Mouse (Mus musculus): ENCODE results near the gene Krtap1-3. TPM values are rescaled to one million over a fixed set of nuclear protein-coding genes. Genes with fewer than 3 reads are reported as not detected.
"Not testable (repeated sequence)": the region's sequence is repeated elsewhere in the genome, so short reads cannot be mapped to it uniquely, and the experiment has no call there.

Krtap1-3 gene
- total RNA-seq (2015; ENCODE audit: low replicate concordance) (not detected in 2 replicates), total RNA-seq (2017; ENCODE audit: low replicate concordance) (not detected in 2 replicates)

GRCm38 (mm10) chr11:99590981-99591380 is at the start of gene Krtap1-3:
Gene Krtap1-3 (minus strand): TSS chr11:99591339.
- ATAC-seq (replicated peaks; ENCODE audit: low FRiP score, poor library complexity, severe bottlenecking): no peak

DNA sequence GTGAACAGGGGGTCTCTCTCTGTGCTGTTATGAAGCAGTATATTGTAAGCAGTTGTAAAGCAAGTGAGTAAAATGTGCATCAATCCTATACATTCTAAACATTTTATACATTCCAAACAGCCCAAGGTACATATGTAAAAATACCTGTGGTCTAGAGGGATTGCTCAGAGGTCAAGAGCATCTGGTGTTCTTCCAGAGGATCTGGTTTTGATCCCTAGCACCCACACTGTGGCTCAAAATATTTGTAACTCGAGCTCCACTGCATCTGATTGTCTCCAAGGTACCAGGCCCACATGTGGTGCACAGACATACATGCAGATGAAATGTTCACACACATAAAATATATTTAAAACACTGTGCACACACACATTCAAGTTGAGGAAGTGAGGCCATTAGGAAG is 49.8 kb upstream of the Krtap1-3 start:
- no peak for ATAC-seq (replicated peaks; ENCODE audit: low FRiP score, poor library complexity, severe bottlenecking)

DNA sequence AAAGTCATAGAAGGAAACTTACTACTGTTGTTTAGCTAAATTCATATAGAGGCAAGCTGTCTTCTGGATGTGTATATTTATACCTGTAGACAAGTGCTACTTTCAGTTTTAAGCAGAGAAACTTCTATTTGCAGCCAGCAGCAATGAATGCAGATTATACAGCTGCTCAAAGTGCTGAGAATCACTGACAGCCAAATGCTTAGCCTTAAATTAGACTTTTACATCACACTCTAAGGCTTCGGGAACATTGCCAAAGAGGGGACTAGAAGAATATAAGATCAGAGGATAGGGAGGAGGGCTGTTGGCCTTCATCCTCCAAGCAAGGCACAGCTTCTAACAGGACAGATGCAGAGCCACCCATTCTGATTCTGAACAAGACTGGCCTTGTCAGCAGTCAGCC is 45.9 kb upstream of the Krtap1-3 start:
- no peak for ATAC-seq (replicated peaks; ENCODE audit: low FRiP score, poor library complexity, severe bottlenecking)

DNA sequence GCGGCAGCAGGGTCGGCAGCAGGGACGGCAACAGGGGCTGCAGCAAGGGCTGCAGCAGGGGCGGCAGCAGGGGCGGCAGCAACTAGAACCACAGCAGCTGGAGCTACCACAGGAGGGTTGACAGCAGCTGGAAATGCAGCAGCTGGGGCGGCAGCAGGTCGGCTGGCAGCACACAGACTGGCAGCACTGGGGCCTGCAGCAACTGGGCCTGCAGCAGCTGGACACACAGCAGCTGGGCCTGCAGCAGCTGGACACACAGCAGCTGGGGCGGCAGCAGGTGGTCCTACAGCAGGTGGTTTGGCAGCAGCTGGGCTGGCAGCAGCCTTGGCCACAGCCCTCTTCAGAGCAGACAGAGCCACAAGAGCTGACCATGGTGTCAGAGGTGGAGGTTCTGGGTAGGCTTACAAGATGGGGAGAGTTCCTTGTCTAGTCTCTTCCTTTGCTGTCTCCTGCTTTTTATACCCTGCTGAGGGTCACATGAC is 43.6 kb upstream of the Krtap1-3 start, which contains the start of gene Krtap4-2:
Gene Krtap4-2, minus strand, starts transcription at position 432 of the 482 bp plus-strand sequence.
- ATAC-seq (replicated peaks; ENCODE audit: low FRiP score, poor library complexity, severe bottlenecking): no peak

DNA sequence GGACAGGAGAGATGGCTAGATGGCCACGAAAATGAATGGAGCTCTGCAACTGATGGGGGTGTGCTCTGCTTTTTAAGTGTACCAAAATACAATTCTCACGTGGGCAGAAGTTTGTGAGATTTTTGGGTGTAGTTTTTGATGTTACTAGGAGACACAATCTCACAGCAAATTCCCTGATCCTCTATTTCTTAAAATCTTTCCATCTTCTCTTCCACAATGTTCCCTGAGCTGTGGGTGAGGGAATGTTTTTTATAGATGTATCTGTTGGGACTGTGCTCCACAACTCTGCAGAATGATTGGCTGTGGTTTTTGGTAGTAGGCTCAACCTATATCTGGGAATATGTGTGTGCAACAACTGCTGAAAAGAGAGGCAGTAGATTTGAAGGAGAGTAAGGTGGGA is 42.2 kb upstream of the Krtap1-3 start:
- no peak for ATAC-seq (replicated peaks; ENCODE audit: low FRiP score, poor library complexity, severe bottlenecking)

DNA sequence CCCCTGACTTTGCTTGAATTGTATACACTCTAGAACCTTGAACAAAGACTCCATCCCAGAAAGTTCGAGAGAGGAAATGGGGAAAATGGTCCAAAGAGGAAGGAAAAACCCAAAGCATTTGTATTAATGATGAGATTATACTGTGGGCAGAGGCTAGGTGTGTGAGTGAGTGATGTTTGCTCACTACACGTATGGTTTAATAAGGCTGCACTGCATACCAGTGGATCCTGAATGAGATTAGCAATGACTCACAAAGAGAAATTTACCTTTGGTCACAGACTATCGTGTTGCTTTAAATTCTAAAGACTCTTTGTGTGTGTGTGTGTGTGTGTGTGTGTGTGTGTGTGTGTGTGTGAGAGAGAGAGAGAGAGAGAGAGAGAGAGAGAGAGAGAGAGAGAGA is 39.8 kb upstream of the Krtap1-3 start:
- no peak for ATAC-seq (replicated peaks; ENCODE audit: low FRiP score, poor library complexity, severe bottlenecking)

DNA sequence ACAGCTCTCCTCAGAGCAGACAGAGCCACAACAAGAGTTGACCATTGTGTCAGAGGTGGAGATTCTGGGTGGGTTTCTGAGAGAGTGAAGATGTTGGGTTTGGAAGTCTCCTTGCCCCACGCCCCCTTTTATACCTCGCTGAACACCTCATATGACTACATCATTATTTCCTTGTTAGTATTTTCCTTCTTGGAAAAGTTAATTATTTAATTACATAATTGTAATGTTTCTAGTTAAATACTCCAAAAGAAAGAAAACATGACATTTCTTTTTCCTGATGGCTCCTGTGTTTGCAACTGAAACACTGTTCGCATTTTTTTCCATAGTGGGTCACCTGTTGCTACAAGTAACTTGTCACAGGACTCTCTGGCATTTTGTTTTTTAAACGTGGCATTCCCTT is 37.0 kb upstream of the Krtap1-3 start, which contains the start of gene Krtap4-1:
Gene Krtap4-1, minus strand, starts transcription at position 101 of the 400 bp plus-strand sequence.
- ATAC-seq (replicated peaks; ENCODE audit: low FRiP score, poor library complexity, severe bottlenecking): no peak

DNA sequence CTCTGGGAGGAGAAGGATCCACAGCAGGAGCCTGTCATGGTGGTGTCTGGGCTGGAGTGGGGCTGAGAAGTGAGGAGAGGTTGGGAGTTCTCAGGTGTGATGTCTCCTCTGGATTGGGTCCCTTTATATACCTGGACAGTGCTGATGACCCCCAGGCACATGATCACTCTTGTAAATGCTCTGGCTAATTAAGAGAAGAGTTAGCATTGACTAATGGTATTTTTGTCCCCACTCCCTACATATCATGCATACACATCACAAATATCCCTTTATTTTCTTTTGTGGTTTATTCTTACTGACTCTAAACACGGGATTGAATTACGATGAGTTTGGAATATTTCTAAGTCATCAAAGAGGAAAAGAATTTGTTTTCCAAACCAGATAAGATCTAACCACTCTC is 29.2 kb upstream of the Krtap1-3 start, which contains the start of gene Gm11562:
Gene Gm11562, minus strand, starts transcription at position 101 of the 400 bp plus-strand sequence.
- no peak for ATAC-seq (replicated peaks; ENCODE audit: low FRiP score, poor library complexity, severe bottlenecking)

- no peak for ATAC-seq (replicated peaks; ENCODE audit: low FRiP score, poor library complexity, severe bottlenecking)
These were observed 23.7 kb upstream of the Krtap1-3 start, which contains the start of gene Krtap2-4 for GRCm38 (mm10) chr11:99614796-99615363. Gene Krtap2-4 (minus strand): TSS chr11:99614846.

DNA sequence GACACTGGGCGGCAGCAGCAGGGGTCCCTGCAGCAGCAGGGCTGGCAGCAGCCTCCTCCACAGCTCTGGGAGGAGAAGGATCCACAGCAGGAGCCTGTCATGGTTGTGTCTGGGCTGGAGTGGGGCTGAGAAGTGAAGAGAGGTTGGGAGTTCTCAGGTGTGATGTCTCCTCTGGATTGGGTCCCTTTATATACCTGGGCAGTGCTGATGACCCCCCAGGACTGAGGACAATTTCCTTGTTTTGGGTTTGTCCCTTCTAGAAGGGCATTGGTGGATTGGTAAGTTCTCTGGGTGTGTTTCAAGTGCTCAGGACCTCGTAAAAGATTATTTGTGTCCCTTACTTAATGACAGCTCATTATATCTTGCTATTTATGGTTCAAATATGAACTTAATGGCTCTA is 18.9 kb upstream of the Krtap1-3 start, which contains the start of gene Gm11937:
Gene Gm11937, minus strand, starts transcription at position 101 of the 400 bp plus-strand sequence.
- not testable (repeated sequence) for ATAC-seq (replicated peaks; ENCODE audit: low FRiP score, poor library complexity, severe bottlenecking)

DNA sequence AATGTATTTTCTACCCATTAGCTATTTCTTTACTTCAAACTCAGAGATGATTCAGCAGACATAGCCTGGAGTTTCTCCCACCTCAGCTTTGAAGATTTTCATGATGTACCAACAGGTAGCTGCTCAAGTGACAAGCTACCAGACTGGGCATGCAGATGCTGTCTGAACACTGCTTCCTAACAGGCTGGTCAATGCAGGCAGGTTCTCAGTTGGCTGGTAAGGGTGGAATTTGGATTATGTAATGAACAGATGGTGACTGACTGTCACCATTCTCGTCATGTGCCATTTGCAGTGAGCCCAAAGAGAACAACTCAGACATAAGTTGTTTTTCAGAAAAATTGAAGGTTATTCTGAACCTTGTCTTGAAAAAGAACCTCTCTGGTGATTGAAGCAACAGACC is 18.0 kb upstream of the Krtap1-3 start:
- no peak for ATAC-seq (replicated peaks; ENCODE audit: low FRiP score, poor library complexity, severe bottlenecking)

- not testable (repeated sequence) for ATAC-seq (replicated peaks; ENCODE audit: low FRiP score, poor library complexity, severe bottlenecking)
These were observed 12.1 kb upstream of the Krtap1-3 start, which contains the start of gene Gm11938 for GRCm38 (mm10) chr11:99603208-99603607. Gene Gm11938 (minus strand): TSS chr11:99603308.

- not testable (repeated sequence) for ATAC-seq (replicated peaks; ENCODE audit: low FRiP score, poor library complexity, severe bottlenecking)
These were observed 6.6 kb upstream of the Krtap1-3 start, which contains the start of gene Krtap9-3 for GRCm38 (mm10) chr11:99597742-99598141. Gene Krtap9-3 (minus strand): TSS chr11:99598105.

DNA sequence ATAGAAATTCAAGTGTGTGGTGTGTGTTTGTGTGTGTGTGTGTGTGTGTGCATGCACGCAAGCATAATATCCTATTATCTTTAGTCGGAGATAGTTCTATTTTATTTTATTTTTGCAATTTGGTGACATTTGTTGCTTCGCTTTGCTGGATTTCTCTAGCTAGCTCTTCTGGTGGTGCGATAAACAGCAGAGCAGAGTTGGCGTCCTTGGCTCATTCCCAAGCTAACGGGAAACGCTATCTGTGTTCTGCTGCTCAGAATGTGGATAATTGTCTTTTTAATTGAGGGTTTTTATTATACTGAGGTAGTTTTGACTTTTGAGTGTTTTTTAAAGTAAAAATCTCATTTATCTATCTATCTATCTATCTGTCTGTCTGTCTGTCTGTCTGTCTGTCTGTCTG is 6.0 kb downstream of the Krtap1-3 start:
- no peak for ATAC-seq (replicated peaks; ENCODE audit: low FRiP score, poor library complexity, severe bottlenecking)

- no peak for ATAC-seq (replicated peaks; ENCODE audit: low FRiP score, poor library complexity, severe bottlenecking)
These were observed 7.9 kb downstream of the Krtap1-3 start, which contains the start of gene Krtap1-4 for GRCm38 (mm10) chr11:99583245-99583704. Gene Krtap1-4 (minus strand): TSS chr11:99583654.

DNA sequence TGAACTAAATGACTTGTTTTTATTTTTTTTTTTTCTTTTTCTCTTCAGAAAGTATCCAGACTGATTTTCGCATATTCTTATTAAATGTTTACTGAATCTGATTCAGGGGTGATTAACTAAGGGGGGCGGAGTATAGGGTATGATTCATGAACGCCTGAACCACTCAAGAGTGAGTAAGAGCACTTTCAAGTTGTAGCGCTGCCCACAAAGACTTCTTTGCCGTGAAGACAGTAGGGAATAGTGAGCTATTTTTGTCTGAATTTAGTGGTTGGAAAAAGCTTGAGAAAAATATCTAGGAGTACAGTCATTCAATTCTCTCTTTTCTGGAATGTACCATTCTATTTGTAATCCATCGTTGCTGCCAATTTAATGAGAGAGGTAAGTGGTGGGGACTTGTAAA is 9.6 kb downstream of the Krtap1-3 start:
- ATAC-seq (replicated peaks; ENCODE audit: low FRiP score, poor library complexity, severe bottlenecking): no peak

GRCm38 (mm10) chr11:99581051-99581450 is 10.1 kb downstream of the Krtap1-3 start:
- ATAC-seq (replicated peaks; ENCODE audit: low FRiP score, poor library complexity, severe bottlenecking): no peak

- no peak for ATAC-seq (replicated peaks; ENCODE audit: low FRiP score, poor library complexity, severe bottlenecking)
These were observed 10.5 kb downstream of the Krtap1-3 start, which contains the start of gene Krtap1-5 for GRCm38 (mm10) chr11:99580636-99581035. Gene Krtap1-5 (minus strand): TSS chr11:99581016.

GRCm38 (mm10) chr11:99574106-99574505 is 17.0 kb downstream of the Krtap1-3 start:
- peak; percentile 70 for ATAC-seq (replicated peaks; ENCODE audit: low FRiP score, poor library complexity, severe bottlenecking)

GRCm38 (mm10) chr11:99573164-99573563 is 18.0 kb downstream of the Krtap1-3 start:
- ATAC-seq (replicated peaks; ENCODE audit: low FRiP score, poor library complexity, severe bottlenecking): no peak

DNA sequence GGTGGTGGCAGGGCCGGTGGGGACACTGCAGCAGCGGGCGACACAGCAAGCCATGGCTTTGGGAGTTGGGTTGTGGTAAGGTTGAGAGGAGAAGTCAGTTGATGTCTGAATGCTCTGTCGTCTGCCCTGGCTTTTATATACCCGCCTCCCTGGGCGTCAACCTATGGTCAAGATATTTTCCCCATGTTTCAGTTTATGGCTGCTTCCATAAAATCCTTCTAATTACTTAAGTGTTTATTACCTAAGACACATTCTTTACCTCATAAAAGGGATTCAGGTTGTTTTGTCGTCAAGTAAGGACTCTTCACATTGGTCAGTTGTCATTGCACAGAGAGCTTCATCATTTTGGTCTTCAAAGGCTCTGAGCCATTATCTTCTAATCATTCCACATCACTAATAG is 24.6 kb downstream of the Krtap1-3 start, which contains the start of gene Krtap3-1:
Gene Krtap3-1, minus strand, starts transcription at position 101 of the 400 bp plus-strand sequence.
- no peak for ATAC-seq (replicated peaks; ENCODE audit: low FRiP score, poor library complexity, severe bottlenecking)
